Mouse (Mus musculus): ENCODE measurements at regions not wholly inside any gene's neighbourhood (a gene's known extent, or its start where the extent isn't known, plus 50 kb on each side); places are given as distances from the start of the nearest gene placed in this dataset.

GRCm38 (mm10) chr9:41212303-41212901 is 50.9 kb upstream of the Ubash3b start:
- no peak for TF ChIP-seq CTCF (IDR thresholded peaks at IDR 0.05; ENCODE audit: low read depth)
- no peak for ATAC-seq
- no peak overlapping the region for H3K27ac ChIP-seq (ENCODE audit: low read depth, low read length)
- no peaks in the 10 kb centered on the region for H3K9me3 ChIP-seq (ENCODE audit: control insufficient read depth)
- no peaks in the 10 kb centered on the region for H3K36me3 ChIP-seq (ENCODE audit: control insufficient read depth, insufficient read depth)
- no peak overlapping the region for H3K9ac ChIP-seq (ENCODE audit: low read depth, low read length)
- H3K27me3 ChIP-seq (replicated peaks; ENCODE audit: control insufficient read depth, insufficient read depth, low read length): no peaks in the 10 kb centered on the region
- WGBS: 2% methylated on average over 6 of the region's 7 CpGs
- H3K4me2 ChIP-seq (replicated peaks; ENCODE audit: low read depth): peak overlapping the region; percentile 61
- H3K4me1 ChIP-seq (replicated peaks; ENCODE audit: control insufficient read depth, insufficient read depth, low read length): no peaks in the 10 kb centered on the region
- peak overlapping the region; percentile 19; the same call in 1 of the 2 replicates for H3K4me3 ChIP-seq (ENCODE audit: low read depth, low read length)

- Histone ChIP-seq H3K4me1 (replicated peaks; ENCODE audit: control insufficient read depth, insufficient read depth, low read length) (no peaks in the 10 kb centered on the region), H3K27ac (ENCODE audit: low read depth, low read length) (no peak overlapping the region), H3K36me3 (ENCODE audit: control insufficient read depth, insufficient read depth) (no peaks in the 10 kb centered on the region), H3K9me3 (ENCODE audit: control insufficient read depth) (no peaks in the 10 kb centered on the region), H3K27me3 (replicated peaks; ENCODE audit: control insufficient read depth, insufficient read depth, low read length) (no peaks in the 10 kb centered on the region), H3K9ac (ENCODE audit: low read depth, low read length) (no peak overlapping the region), H3K4me3 (ENCODE audit: low read depth, low read length) (no peak overlapping the region), H3K4me2 (replicated peaks; ENCODE audit: low read depth) (no peak overlapping the region)
- 54% methylated on average over 10 of the region's 10 CpGs for WGBS
- ATAC-seq: no peak
- TF ChIP-seq CTCF (IDR thresholded peaks at IDR 0.05; ENCODE audit: low read depth): no peak
These were observed 50.4 kb upstream of the Ubash3b start for GRCm38 (mm10) chr9:41211865-41212302.

MicroRNA genes in the stretch of these regions (microRNA counts, 519-probe panel; counts per million panel counts)
- microRNA mmu-miR-100 (4,331 counts per million, percentile 64 among the panel's probes with 10 or more counts), microRNA mmu-miR-125b-3p (2,233 counts per million, percentile 17 among the panel's probes with 10 or more counts)

Small RNAs in the stretch of these regions (microRNA-seq; reads per million reads assigned to microRNA genes)
- gene Mir100 (2,912 reads per million, percentile 86 among the genes with 10 or more reads in this experiment), gene Mir125b-1 (166 reads per million, percentile 54 among the genes with 10 or more reads in this experiment), gene Mirlet7a-2 (115 reads per million, percentile 48 among the genes with 10 or more reads in this experiment)
